Mouse (Mus musculus) spleen, postnatal 14 days (tissue): ENCODE measurements around the gene Nat8f6.
"Not testable (repeated sequence)": the region's sequence is repeated elsewhere in the genome, so short reads cannot be mapped to it uniquely, and the experiment has no call there.

Experiments used
- DNase-seq, 2 experiments: peaks; one replicate each; pipeline ENCODE4 v3.0.0; 2021 to 2022; ENCODE audit warnings: low spot score in 2 of 2

Nat8f6 gene

GRCm38 (mm10) chr6:85836098-85836497, 15.3 kb upstream of the Nat8f6 start:
- DNase-seq: not testable (repeated sequence)

- DNase-seq: not testable (repeated sequence)
These were observed 14.3 kb upstream of the Nat8f6 start for GRCm38 (mm10) chr6:85835104-85835503.

- DNase-seq: not testable (repeated sequence)
These were observed 13.8 kb upstream of the Nat8f6 start for GRCm38 (mm10) chr6:85834504-85835100.

- DNase-seq: no peak
These were observed 11.1 kb upstream of the Nat8f6 start, which contains the start of gene Nat8 for GRCm38 (mm10) chr6:85831796-85832321. TSS of gene Nat8 (minus strand) at chr6:85832082.

GRCm38 (mm10) chr6:85829462-85829861, 8.7 kb upstream of the Nat8f6 start:
- DNase-seq: no peak

GRCm38 (mm10) chr6:85825886-85826285, 5.1 kb upstream of the Nat8f6 start:
- DNase-seq: no peak

- no peak for DNase-seq
These were observed 2.8 kb upstream of the Nat8f6 start for GRCm38 (mm10) chr6:85823382-85824090.

GRCm38 (mm10) chr6:85822286-85822685, 1.5 kb upstream of the Nat8f6 start:
- DNase-seq: no peak

- DNase-seq: no peak
These were observed 2.4 kb downstream of the Nat8f6 start for GRCm38 (mm10) chr6:85818338-85818737.

GRCm38 (mm10) chr6:85813339-85813738, 7.4 kb downstream of the Nat8f6 start:
- no peak for DNase-seq

GRCm38 (mm10) chr6:85810942-85811537, 9.7 kb downstream of the Nat8f6 start:
- not testable (repeated sequence) for DNase-seq

- DNase-seq: not testable (repeated sequence)
These were observed 10.2 kb downstream of the Nat8f6 start for GRCm38 (mm10) chr6:85810514-85810913.

GRCm38 (mm10) chr6:85809784-85810183, 11.0 kb downstream of the Nat8f6 start:
- DNase-seq: not testable (repeated sequence)

- not testable (repeated sequence) for DNase-seq
These were observed 17.6 kb downstream of the Nat8f6 start for GRCm38 (mm10) chr6:85803180-85803579.

- not testable (repeated sequence) for DNase-seq
These were observed 55.2 kb downstream of the Nat8f6 start, which contains the start of gene Nat8f3 for GRCm38 (mm10) chr6:85765532-85765931. TSS of gene Nat8f3 (minus strand) at chr6:85765754.

GRCm38 (mm10) chr6:85763127-85764070, 57.4 kb downstream of the Nat8f6 start:
- not testable (repeated sequence) for DNase-seq

GRCm38 (mm10) chr6:85762678-85763077, 58.1 kb downstream of the Nat8f6 start:
- DNase-seq: not testable (repeated sequence)
